Mouse (Mus musculus) lung, embryonic 14.5 days (tissue): ENCODE measurements around the gene Itga8. TPM values are rescaled to one million over a fixed set of nuclear protein-coding genes. Genes with fewer than 3 reads are reported as not detected.
A peak's percentile ranks its signal among the peaks of the same experiment; 100 is the strongest.

Source experiments
- ATAC-seq: fragments of 200-750 bp; cut with Nextera tagmentation; 2 replicates; pipeline ENCODE4 v1.8.0; 2017; ENCODE audit warnings: mild to moderate bottlenecking, moderate TSS enrichment, moderate library complexity; ENCODE audit not compliant: insufficient read depth
- DNase-seq: peaks from one replicate; pipeline ENCODE4 v3.0.0-alpha.2; 2015
- H3K27ac ChIP-seq: fragments of 300-500 bp; sonication (generic); 2 replicates; pipeline ENCODE4 v1.5.1; 2014; ENCODE audit warnings: low read depth, mild to moderate bottlenecking, moderate library complexity
- H3K27me3 ChIP-seq: fragments of 300-500 bp; sonication (generic); 2 replicates; pipeline ENCODE4 v1.6.1; 2014; ENCODE audit warnings: low read length, control low read depth; ENCODE audit not compliant: insufficient read depth
- H3K36me3 ChIP-seq: fragments of 300-500 bp; sonication (generic); 2 replicates; pipeline ENCODE4 v1.6.1; 2014; ENCODE audit warnings: control low read depth; ENCODE audit not compliant: insufficient read depth
- H3K4me1 ChIP-seq: fragments of 300-500 bp; sonication (generic); 2 replicates; pipeline ENCODE4 v1.6.1; 2014; ENCODE audit warnings: antibody characterized with exemption, control low read depth; ENCODE audit not compliant: insufficient read depth
- H3K4me2 ChIP-seq: fragments of 300-500 bp; sonication (generic); 2 replicates; pipeline ENCODE4 v1.6.1; 2014; ENCODE audit warnings: mild to moderate bottlenecking
- H3K4me3 ChIP-seq: fragments of 300-500 bp; sonication (generic); 2 replicates; pipeline ENCODE4 v1.5.1; 2014; ENCODE audit warnings: low read depth, low read length
- H3K9ac ChIP-seq: fragments of 300-500 bp; sonication (generic); 2 replicates; pipeline ENCODE4 v1.6.1; 2014
- H3K9me3 ChIP-seq: fragments of 300-500 bp; sonication (generic); 2 replicates; pipeline ENCODE4 v1.6.1; 2016; ENCODE audit warnings: low read depth, low read length, control low read depth
- CTCF ChIP-seq: IDR thresholded peaks from 2 replicates; pipeline ENCODE4 v1.5.1; 2016; ENCODE audit warnings: antibody characterized with exemption, low read depth
- WGBS: fragments of 180-500 bp; shearing (Covaris S2); extraction: QIAGEN DNeasy Blood & Tissue Kit; methylation state at CpG from one replicate; pipeline ENCODE4 v1.1.7; 2014; 5-methylcytosine and 5-hydroxymethylcytosine counted together
- polyA plus RNA-seq: library from polyadenylated mRNA; unstranded; fragments of >200 nt; fragmentation: Nextera tagmentation; extraction: Ambion mirVana; gene quantifications from 2 replicates; pipeline ENCODE4 v1.2.1, GENCODE M21; 2014

Itga8 gene
- polyA plus RNA-seq, 1 experiment from 2014 or later, result 42.6 TPM

GRCm38 (mm10) chr2:12174722-12175427 lies 126.8 kb downstream of the Itga8 start:
- Histone ChIP-seq H3K36me3 (peaks cover 9% of the 10 kb centered on the region; the same call in 1 of the 2 replicates), H3K27me3 (no peaks in the 10 kb centered on the region), H3K4me2 (no peak overlapping the region), H3K27ac (no peak overlapping the region), H3K9ac (no peak overlapping the region), H3K9me3 (no peaks in the 10 kb centered on the region), H3K4me1 (no peaks in the 10 kb centered on the region), H3K4me3 (no peak overlapping the region)
- no peak for ATAC-seq
- 74% methylated on average over 7 of the region's 7 CpGs for WGBS
- no peak for TF ChIP-seq CTCF
- DNase-seq, result no peak

DNA sequence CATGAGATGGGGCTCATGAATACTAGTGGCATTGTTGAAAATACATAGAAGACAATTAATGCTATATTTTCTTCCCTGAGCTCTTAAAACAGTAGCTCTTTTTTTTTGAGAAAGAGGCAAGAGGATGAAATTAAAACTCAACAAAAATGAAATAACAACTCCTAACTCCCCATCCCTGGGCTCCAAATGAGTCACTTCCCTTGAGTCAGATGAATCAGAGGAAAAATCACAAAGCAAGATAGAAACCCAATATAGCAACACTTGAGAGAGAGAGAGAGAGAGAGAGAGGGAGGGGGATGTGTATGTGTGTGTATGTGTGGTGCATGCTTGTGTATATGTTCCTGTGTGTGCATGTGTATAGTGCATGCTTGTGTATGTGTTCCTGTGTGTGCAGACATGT lies 131.5 kb downstream of the Itga8 start:
- ATAC-seq, result no peak
- Histone ChIP-seq H3K9ac (no peak overlapping the region), H3K27ac (no peak overlapping the region), H3K9me3 (no peaks in the 10 kb centered on the region), H3K27me3 (no peaks in the 10 kb centered on the region), H3K36me3 (peaks cover 9% of the 10 kb centered on the region; the same call in 1 of the 2 replicates), H3K4me2 (no peak overlapping the region), H3K4me1 (no peaks in the 10 kb centered on the region), H3K4me3 (no peak overlapping the region)
- no peak for TF ChIP-seq CTCF
- DNase-seq, result no peak

- H3K4me1 ChIP-seq, result no peaks in the 10 kb centered on the region
- peak; percentile 77 for DNase-seq
- TF ChIP-seq CTCF, result peak; percentile 57
- H3K4me3 ChIP-seq, result no peak overlapping the region
- no peak overlapping the region for H3K27ac ChIP-seq
- no peaks in the 10 kb centered on the region for H3K9me3 ChIP-seq
- H3K27me3 ChIP-seq, result no peaks in the 10 kb centered on the region
- no peaks in the 10 kb centered on the region for H3K36me3 ChIP-seq
- 76% methylated on average over 3 of the region's 3 CpGs for WGBS
- no peak overlapping the region for H3K9ac ChIP-seq
- H3K4me2 ChIP-seq, result no peak overlapping the region
- ATAC-seq, result no peak
Measured at GRCm38 (mm10) chr2:12160486-12160885, 141.2 kb downstream of the Itga8 start.

DNA sequence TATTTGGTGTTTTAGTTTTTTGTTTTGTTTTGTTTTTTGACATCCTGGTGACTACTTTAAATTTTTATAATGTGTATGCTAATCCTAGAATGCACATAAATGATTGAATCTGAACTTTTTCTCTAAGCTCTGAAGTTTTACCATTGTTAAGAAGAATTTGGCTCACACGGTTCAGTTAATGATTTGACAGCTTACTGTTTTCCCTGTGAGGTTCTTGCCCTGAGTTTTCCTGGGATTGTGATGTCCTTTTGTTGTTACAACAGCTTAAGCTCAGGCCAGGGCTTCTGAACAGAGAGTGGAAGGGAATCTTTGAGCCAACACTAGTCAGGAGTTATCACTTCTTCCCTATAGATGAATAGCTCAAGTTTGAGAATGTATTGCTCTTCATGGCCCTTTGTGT lies 144.7 kb downstream of the Itga8 start:
- Histone ChIP-seq H3K27ac (no peak overlapping the region), H3K4me3 (no peak overlapping the region), H3K9me3 (no peaks in the 10 kb centered on the region), H3K27me3 (no peaks in the 10 kb centered on the region), H3K4me1 (peaks cover 8% of the 10 kb centered on the region), H3K4me2 (no peak overlapping the region), H3K9ac (no peak overlapping the region), H3K36me3 (no peaks in the 10 kb centered on the region)
- 26% methylated on average over 1 of the region's 1 CpGs for WGBS
- ATAC-seq (no peak), DNase-seq (no peak)
- TF ChIP-seq CTCF, result no peak

DNA sequence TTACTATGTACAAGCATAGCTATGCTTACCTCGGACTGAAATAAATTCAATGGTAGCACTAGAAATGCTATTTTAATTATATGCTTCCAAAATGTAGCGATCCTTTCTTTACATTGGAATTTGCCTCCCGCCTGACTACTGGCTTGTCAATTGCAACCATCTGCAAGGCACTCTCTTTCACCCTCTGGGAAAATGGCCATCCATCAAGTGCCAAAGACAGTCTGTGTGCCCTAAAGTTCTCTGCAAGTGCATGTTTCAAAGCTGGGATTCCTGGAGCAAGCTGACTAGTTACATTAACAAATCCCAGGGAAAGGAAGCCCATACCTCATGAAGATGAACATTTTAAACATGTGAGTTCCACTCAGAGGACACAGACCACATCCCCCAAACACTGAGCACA lies 145.3 kb downstream of the Itga8 start:
- Histone ChIP-seq H3K4me2 (no peak overlapping the region), H3K9me3 (no peaks in the 10 kb centered on the region), H3K27ac (no peak overlapping the region), H3K36me3 (no peaks in the 10 kb centered on the region), H3K9ac (no peak overlapping the region), H3K27me3 (no peaks in the 10 kb centered on the region), H3K4me1 (peaks cover 8% of the 10 kb centered on the region), H3K4me3 (no peak overlapping the region)
- DNase-seq (no peak), ATAC-seq (no peak)
- no peak for TF ChIP-seq CTCF
- WGBS, result 42% methylated on average over 3 of the region's 3 CpGs

GRCm38 (mm10) chr2:12154676-12155075 lies 147.0 kb downstream of the Itga8 start:
- Histone ChIP-seq H3K27ac (no peak overlapping the region; the same call in 1 of the 2 replicates), H3K9me3 (no peaks in the 10 kb centered on the region), H3K9ac (no peak overlapping the region), H3K36me3 (no peaks in the 10 kb centered on the region; the same call in 1 of the 2 replicates), H3K4me2 (no peak overlapping the region), H3K27me3 (no peaks in the 10 kb centered on the region), H3K4me1 (peaks cover 8% of the 10 kb centered on the region), H3K4me3 (no peak overlapping the region)
- peak; percentile 82 for DNase-seq
- no peak for TF ChIP-seq CTCF
- 60% methylated on average over 6 of the region's 6 CpGs for WGBS
- peak; percentile 55; the same call in 1 of the 2 replicates for ATAC-seq

DNA sequence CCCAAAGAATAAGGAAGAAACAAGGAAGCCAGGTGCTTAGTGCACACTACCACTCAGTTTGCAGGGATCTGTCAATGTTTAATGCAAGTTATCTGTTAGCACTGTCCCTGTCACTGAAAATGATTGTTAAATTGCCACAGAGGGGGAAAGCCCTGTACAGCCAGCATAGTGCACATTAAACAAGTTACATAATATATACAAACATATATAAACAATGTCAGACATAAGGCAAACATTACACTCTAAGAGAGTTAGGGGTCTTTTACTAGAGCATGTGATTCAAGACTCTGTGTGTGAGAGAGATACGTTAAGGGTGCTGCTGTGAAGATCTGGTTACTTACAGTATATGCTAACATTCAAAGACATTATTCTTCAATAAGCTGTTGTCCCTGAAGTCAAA lies 148.2 kb downstream of the Itga8 start:
- Histone ChIP-seq H3K9me3 (no peaks in the 10 kb centered on the region), H3K27ac (no peak overlapping the region), H3K4me3 (no peak overlapping the region), H3K4me1 (peaks cover 8% of the 10 kb centered on the region), H3K9ac (no peak overlapping the region), H3K4me2 (no peak overlapping the region), H3K27me3 (no peaks in the 10 kb centered on the region), H3K36me3 (no peaks in the 10 kb centered on the region; the same call in 1 of the 2 replicates)
- DNase-seq, result peak; percentile 73
- 17% methylated on average over 1 of the region's 1 CpGs for WGBS
- TF ChIP-seq CTCF, result no peak
- peak; percentile 88 for ATAC-seq

DNA sequence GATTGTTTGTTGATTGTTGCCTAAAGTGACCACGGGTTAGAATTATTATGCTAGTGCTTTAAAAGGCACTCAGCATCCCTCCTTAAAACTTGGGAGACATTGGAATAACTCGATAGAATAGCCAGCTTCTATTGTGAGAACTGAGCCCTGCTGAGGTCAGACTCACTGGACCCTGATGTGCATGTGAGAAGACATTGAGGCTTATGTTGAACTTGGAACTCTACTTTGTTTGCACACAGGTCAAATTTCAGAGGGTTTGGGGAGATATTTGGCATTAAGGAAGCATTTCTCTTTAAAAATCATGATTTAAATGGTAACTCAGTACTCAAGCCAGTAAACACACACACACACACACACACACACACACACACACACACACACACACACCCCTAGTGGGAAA lies 153.8 kb downstream of the Itga8 start:
- Histone ChIP-seq H3K9ac (no peak overlapping the region), H3K27me3 (no peaks in the 10 kb centered on the region), H3K27ac (no peak overlapping the region), H3K36me3 (no peaks in the 10 kb centered on the region; the same call in 1 of the 2 replicates), H3K4me1 (no peaks in the 10 kb centered on the region), H3K9me3 (no peaks in the 10 kb centered on the region), H3K4me2 (no peak overlapping the region), H3K4me3 (no peak overlapping the region)
- DNase-seq (no peak), ATAC-seq (no peak)
- WGBS, result 65% methylated on average over 2 of the region's 2 CpGs
- TF ChIP-seq CTCF, result no peak
